Mouse (Mus musculus) forebrain, embryonic 14.5 days (tissue): ENCODE data around the gene Iqgap3. TPM values are rescaled to one million over a fixed set of nuclear protein-coding genes. Genes with fewer than 3 reads are reported as not detected.

Experiments used
- ATAC-seq: fragments of 200-750 bp; cut with Nextera tagmentation; 2 replicates; pipeline ENCODE4 v1.8.0; 2017; ENCODE audit warnings: mild to moderate bottlenecking, moderate library complexity
- DNase-seq: peaks from one replicate; pipeline ENCODE4 v3.0.0-alpha.2; 2015; ENCODE audit warnings: low spot score
- H3K27ac ChIP-seq: fragments of 300-500 bp; sonication (generic); 2 replicates; pipeline ENCODE4 v1.5.1; 2014; ENCODE audit warnings: low read depth, mild to moderate bottlenecking, control low read depth, low read length, moderate library complexity
- H3K27me3 ChIP-seq: fragments of 300-500 bp; sonication (generic); replicated peaks from 2 replicates; pipeline ENCODE4 v1.6.1; 2014; ENCODE audit warnings: low read length, control low read depth, mixed read lengths; ENCODE audit not compliant: control insufficient read depth, insufficient read depth
- H3K36me3 ChIP-seq: fragments of 300-500 bp; sonication (generic); 2 replicates; pipeline ENCODE4 v1.6.1; 2014; ENCODE audit warnings: low read length, control low read depth; ENCODE audit not compliant: control insufficient read depth, insufficient read depth
- H3K4me1 ChIP-seq: fragments of 300-500 bp; sonication (generic); 2 replicates; pipeline ENCODE4 v1.6.1; 2014; ENCODE audit warnings: antibody characterized with exemption, low read length, control low read depth; ENCODE audit not compliant: control insufficient read depth, insufficient read depth
- H3K4me2 ChIP-seq: fragments of 300-500 bp; sonication (generic); 2 replicates; pipeline ENCODE4 v1.6.1; 2014; ENCODE audit warnings: mild to moderate bottlenecking, control low read depth, low read length
- H3K4me3 ChIP-seq: fragments of 300-500 bp; sonication (generic); 2 replicates; pipeline ENCODE4 v1.5.1; 2014; ENCODE audit warnings: low read depth, low read length, control low read depth
- H3K9ac ChIP-seq: fragments of 300-500 bp; sonication (generic); 2 replicates; pipeline ENCODE4 v1.6.1; 2014; ENCODE audit warnings: mild to moderate bottlenecking, low read length, control low read depth, moderate library complexity
- H3K9me3 ChIP-seq: fragments of 300-500 bp; sonication (generic); replicated peaks from 2 replicates; pipeline ENCODE4 v1.6.1; 2016; ENCODE audit warnings: low read length, control low read depth, mixed read lengths; ENCODE audit not compliant: control insufficient read depth
- WGBS: fragments of 180-500 bp; shearing (Covaris S2); extraction: QIAGEN DNeasy Blood & Tissue Kit; methylation state at CpG from one replicate; pipeline ENCODE4 v1.1.7; 2014; 5-methylcytosine and 5-hydroxymethylcytosine counted together
- polyA plus RNA-seq: library from polyadenylated mRNA; unstranded; fragments of >200 nt; fragmentation: Nextera tagmentation; extraction: Ambion mirVana; gene quantifications from 2 replicates; pipeline ENCODE4 v1.2.1, GENCODE M21; 2014

Gene Iqgap3
- polyA plus RNA-seq, 1 experiment from 2014 or later = 7.6 TPM

GRCm38 (mm10) chr3:88156817-88157216, 75.0 kb downstream of the Iqgap3 start:
- ATAC-seq = no peak
- Histone ChIP-seq H3K36me3 (peaks cover 53% of the 10 kb centered on the region), H3K4me3 (no peak overlapping the region)

GRCm38 (mm10) chr3:88157771-88158597, 76.2 kb downstream of the Iqgap3 start:
- Histone ChIP-seq H3K4me3 (no peak overlapping the region), H3K4me1 (peaks cover 3% of the 10 kb centered on the region), H3K4me2 (no peak overlapping the region), H3K36me3 (peaks cover 65% of the 10 kb centered on the region), H3K9ac (0 out of 2 replicates have a peak overlapping the region, but pooled peaks have one; percentile 25), H3K27me3 (no peaks in the 10 kb centered on the region), H3K9me3 (no peaks in the 10 kb centered on the region), H3K27ac (no peak overlapping the region)
- ATAC-seq = peak; percentile 79
- 15% methylated on average over 23 of the region's 23 CpGs for WGBS
- DNase-seq = peak; percentile 78

More at GRCm38 (mm10) chr3:88156817-88157216, 75.0 kb downstream of the Iqgap3 start:
- H3K4me2 ChIP-seq = no peak overlapping the region
- no peak overlapping the region for H3K27ac ChIP-seq
- no peak overlapping the region for H3K9ac ChIP-seq
- no peaks in the 10 kb centered on the region for H3K9me3 ChIP-seq
- no peak for DNase-seq
- H3K27me3 ChIP-seq = no peaks in the 10 kb centered on the region
- peaks cover 13% of the 10 kb centered on the region for H3K4me1 ChIP-seq

GRCm38 (mm10) chr3:88158991-88159390, 77.2 kb downstream of the Iqgap3 start:
- Histone ChIP-seq H3K4me2 (no peak overlapping the region), H3K36me3 (peaks cover 73% of the 10 kb centered on the region), H3K4me3 (no peak overlapping the region), H3K27ac (no peak overlapping the region), H3K9me3 (no peaks in the 10 kb centered on the region), H3K4me1 (no peaks in the 10 kb centered on the region; the same call in 1 of the 2 replicates), H3K9ac (no peak overlapping the region), H3K27me3 (no peaks in the 10 kb centered on the region)
- DNase-seq (no peak), ATAC-seq (no peak)
- WGBS = 80% methylated on average over 6 of the region's 6 CpGs

GRCm38 (mm10) chr3:88160856-88161255, 79.1 kb downstream of the Iqgap3 start:
- DNase-seq (no peak), ATAC-seq (no peak)
- no peak overlapping the region for H3K9ac ChIP-seq
- H3K36me3 ChIP-seq = peaks cover 83% of the 10 kb centered on the region
- H3K27me3 ChIP-seq = no peaks in the 10 kb centered on the region
- 79% methylated on average over 6 of the region's 6 CpGs for WGBS
- H3K9me3 ChIP-seq = no peaks in the 10 kb centered on the region
- H3K4me2 ChIP-seq = no peak overlapping the region
- H3K4me3 ChIP-seq = no peak overlapping the region
- no peaks in the 10 kb centered on the region; the same call in 1 of the 2 replicates for H3K4me1 ChIP-seq
- H3K27ac ChIP-seq = no peak overlapping the region

GRCm38 (mm10) chr3:88162259-88162658, 80.5 kb downstream of the Iqgap3 start:
- H3K27me3 ChIP-seq = no peaks in the 10 kb centered on the region
- DNase-seq = peak; percentile 69
- H3K4me2 ChIP-seq = no peak overlapping the region
- peak; percentile 72 for ATAC-seq
- H3K9me3 ChIP-seq = no peaks in the 10 kb centered on the region
- H3K9ac ChIP-seq = no peak overlapping the region
- WGBS = 69% methylated on average over 8 of the region's 8 CpGs
- no peak overlapping the region for H3K27ac ChIP-seq
- peaks cover 83% of the 10 kb centered on the region for H3K36me3 ChIP-seq
- H3K4me3 ChIP-seq = no peak overlapping the region
- H3K4me1 ChIP-seq = no peaks in the 10 kb centered on the region; the same call in 1 of the 2 replicates

GRCm38 (mm10) chr3:88162811-88163210, 81.0 kb downstream of the Iqgap3 start:
- no peak for DNase-seq
- Histone ChIP-seq H3K27me3 (no peaks in the 10 kb centered on the region), H3K4me1 (no peaks in the 10 kb centered on the region; the same call in 1 of the 2 replicates), H3K4me2 (no peak overlapping the region), H3K36me3 (peaks cover 89% of the 10 kb centered on the region), H3K9me3 (no peaks in the 10 kb centered on the region), H3K27ac (no peak overlapping the region), H3K9ac (no peak overlapping the region), H3K4me3 (no peak overlapping the region)
- ATAC-seq = no peak
- 59% methylated on average over 4 of the region's 4 CpGs for WGBS

- no peak overlapping the region for H3K4me2 ChIP-seq
- H3K9me3 ChIP-seq = no peaks in the 10 kb centered on the region
- ATAC-seq = no peak
- no peaks in the 10 kb centered on the region for H3K27me3 ChIP-seq
- H3K36me3 ChIP-seq = peaks cover 90% of the 10 kb centered on the region
- H3K9ac ChIP-seq = no peak overlapping the region
- no peaks in the 10 kb centered on the region for H3K4me1 ChIP-seq
- DNase-seq = no peak
- H3K27ac ChIP-seq = no peak overlapping the region; the same call in 1 of the 2 replicates
- no peak overlapping the region for H3K4me3 ChIP-seq
- whole genome bisulfite sequencing = 47% methylated on average over 3 of the region's 3 CpGs
Measured at GRCm38 (mm10) chr3:88163847-88164246, 82.1 kb downstream of the Iqgap3 start.

- no peak overlapping the region for H3K9ac ChIP-seq
- no peaks in the 10 kb centered on the region for H3K9me3 ChIP-seq
- DNase-seq (no peak), ATAC-seq (no peak)
- peaks cover 90% of the 10 kb centered on the region for H3K36me3 ChIP-seq
- WGBS = 32% methylated on average over 3 of the region's 3 CpGs
- H3K27ac ChIP-seq = no peak overlapping the region
- H3K4me1 ChIP-seq = no peaks in the 10 kb centered on the region
- no peak overlapping the region for H3K4me2 ChIP-seq
- H3K27me3 ChIP-seq = no peaks in the 10 kb centered on the region
- no peak overlapping the region for H3K4me3 ChIP-seq
Measured at GRCm38 (mm10) chr3:88164263-88164662, 82.5 kb downstream of the Iqgap3 start.

GRCm38 (mm10) chr3:88166056-88166455, 84.3 kb downstream of the Iqgap3 start:
- no peak overlapping the region for H3K4me3 ChIP-seq
- WGBS = 94% methylated on average over 5 of the region's 5 CpGs
- no peak overlapping the region for H3K4me2 ChIP-seq
- H3K4me1 ChIP-seq = no peaks in the 10 kb centered on the region
- DNase-seq (no peak), ATAC-seq (no peak)
- H3K27ac ChIP-seq = no peak overlapping the region
- H3K27me3 ChIP-seq = no peaks in the 10 kb centered on the region
- H3K9me3 ChIP-seq = no peaks in the 10 kb centered on the region
- H3K9ac ChIP-seq = no peak overlapping the region
- H3K36me3 ChIP-seq = peaks cover 90% of the 10 kb centered on the region
